Mouse (Mus musculus) retina, embryonic 14.5 days (tissue): ENCODE data around the gene Dnaic1.

Source experiments
- DNase-seq: peaks from one replicate; pipeline ENCODE4 v3.0.0-alpha.2; 2015; ENCODE audit warnings: low spot score

Gene Dnaic1

GRCm38 (mm10) chr4:41571490-41571889, 1.9 kb downstream of the Dnaic1 start:
- no peak for DNase-seq

DNA sequence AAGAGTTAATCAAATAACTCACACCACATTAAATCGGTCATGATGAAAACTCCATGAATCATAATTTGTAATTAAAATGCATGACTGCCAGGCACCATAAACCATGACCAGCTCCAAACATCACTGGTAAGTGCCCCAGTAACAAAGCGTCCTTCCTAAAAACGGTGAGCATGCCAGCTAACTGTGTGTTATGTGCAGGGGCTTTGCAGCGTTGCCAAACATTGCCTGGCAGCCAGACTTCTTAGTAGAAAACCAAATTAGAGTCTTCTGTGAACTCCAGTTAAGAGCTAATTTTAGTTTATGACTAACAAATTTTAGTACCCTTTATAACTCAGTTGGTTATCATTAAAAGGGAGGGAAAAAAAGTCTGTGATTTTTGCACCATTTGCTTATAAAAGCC, 3.9 kb downstream of the Dnaic1 start:
- DNase-seq: no peak

GRCm38 (mm10) chr4:41575914-41576313, 6.3 kb downstream of the Dnaic1 start:
- no peak for DNase-seq

DNA sequence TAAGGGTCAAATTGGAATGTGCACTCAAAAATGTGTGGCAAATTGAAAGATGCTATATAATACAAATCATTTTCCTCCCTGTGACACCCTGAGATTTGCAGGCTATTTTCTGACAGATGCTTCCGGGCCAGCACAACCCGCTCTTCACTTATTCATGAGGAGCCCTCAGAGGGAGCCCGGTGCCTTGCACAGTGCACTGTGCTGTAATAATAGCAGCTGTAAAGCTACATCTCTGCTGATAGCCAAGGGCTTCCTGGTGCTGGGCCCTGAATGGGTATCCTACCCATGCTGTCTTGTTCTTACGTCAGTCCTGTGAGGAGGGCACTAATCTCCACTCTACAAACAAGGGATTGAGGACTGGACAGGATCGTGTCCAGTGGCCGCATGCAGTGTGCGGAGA, 13.8 kb downstream of the Dnaic1 start:
- DNase-seq: no peak

- no peak for DNase-seq
Measured at GRCm38 (mm10) chr4:41602818-41603217, 33.2 kb downstream of the Dnaic1 start.

GRCm38 (mm10) chr4:41604476-41605396, 35.2 kb downstream of the Dnaic1 start:
- DNase-seq: peak; percentile 64

GRCm38 (mm10) chr4:41606784-41607183, 37.2 kb downstream of the Dnaic1 start:
- peak; percentile 81 for DNase-seq

GRCm38 (mm10) chr4:41609681-41610593, 40.4 kb downstream of the Dnaic1 start:
- no peak for DNase-seq

- no peak for DNase-seq
Measured at GRCm38 (mm10) chr4:41610594-41610980, 41.0 kb downstream of the Dnaic1 start.

- no peak for DNase-seq
Measured at GRCm38 (mm10) chr4:41612166-41612565, 42.6 kb downstream of the Dnaic1 start.

- DNase-seq: peak; percentile 92
Measured at GRCm38 (mm10) chr4:41614156-41614555, 44.6 kb downstream of the Dnaic1 start.

GRCm38 (mm10) chr4:41615661-41616599, 46.4 kb downstream of the Dnaic1 start:
- no peak for DNase-seq

- DNase-seq: peak; percentile 55
Measured at GRCm38 (mm10) chr4:41618916-41619746, 49.6 kb downstream of the Dnaic1 start.

DNA sequence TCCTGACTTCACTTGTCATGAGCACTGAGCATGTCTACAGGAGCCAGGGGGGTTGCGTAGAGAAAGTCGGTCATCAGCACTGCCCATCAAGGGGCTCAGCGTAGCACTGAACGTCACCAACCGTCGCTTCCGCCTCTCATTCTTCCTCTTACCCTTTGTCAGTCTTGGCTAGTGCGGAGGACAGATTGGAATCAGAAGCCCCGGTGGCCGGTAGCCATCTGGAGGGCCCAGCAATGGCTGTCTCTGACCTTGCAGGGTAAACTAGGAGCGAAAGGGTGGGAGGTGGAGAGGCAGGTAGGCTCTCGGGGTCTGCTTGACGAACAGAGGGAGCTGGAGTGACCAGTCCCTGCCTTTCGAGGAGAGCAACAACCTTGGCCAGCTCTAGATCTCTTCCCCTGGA, 52.5 kb downstream of the Dnaic1 start:
- no peak for DNase-seq

GRCm38 (mm10) chr4:41628202-41628927, 58.8 kb downstream of the Dnaic1 start:
- DNase-seq: peak; percentile 77

GRCm38 (mm10) chr4:41630196-41630595, 60.6 kb downstream of the Dnaic1 start:
- DNase-seq: no peak

DNA sequence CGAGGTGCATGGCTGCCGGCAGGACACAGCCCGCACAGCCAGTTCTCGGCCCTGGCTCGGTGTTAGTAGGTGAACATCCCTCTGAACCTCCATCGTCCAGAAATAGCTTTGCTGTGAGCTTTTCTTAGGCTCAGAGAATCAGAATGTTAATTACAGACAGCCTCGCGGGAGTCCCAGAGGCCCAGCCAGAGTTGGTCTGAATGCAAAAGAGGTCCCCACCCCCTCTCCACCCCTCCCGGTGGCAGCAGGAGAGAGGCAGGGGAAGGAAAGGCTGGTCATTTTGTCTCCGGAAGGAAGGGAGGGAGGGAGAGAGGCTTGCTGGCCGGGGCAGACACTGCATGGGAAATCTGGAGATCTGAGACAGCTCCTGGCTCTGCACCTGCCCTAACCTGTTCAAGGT, 61.8 kb downstream of the Dnaic1 start:
- no peak for DNase-seq

DNA sequence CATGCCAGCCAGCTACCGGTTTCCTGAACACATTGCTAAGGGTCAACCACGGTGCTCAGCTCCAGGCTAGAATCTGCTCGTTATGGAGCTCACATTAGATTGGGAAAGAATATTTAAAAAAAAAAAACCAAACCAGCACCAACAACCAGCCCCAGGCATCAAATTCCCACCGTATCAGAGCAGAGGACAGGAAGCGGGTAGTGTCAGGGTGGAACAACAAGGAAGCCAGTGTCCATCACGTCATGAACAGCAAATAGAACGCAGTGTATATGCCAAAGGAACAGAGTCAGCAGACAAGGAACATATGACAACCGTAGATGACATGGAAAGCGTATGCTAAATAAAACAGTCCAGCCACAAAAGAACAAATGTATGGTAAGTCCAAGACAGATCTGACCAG, 63.4 kb downstream of the Dnaic1 start:
- DNase-seq: no peak

DNA sequence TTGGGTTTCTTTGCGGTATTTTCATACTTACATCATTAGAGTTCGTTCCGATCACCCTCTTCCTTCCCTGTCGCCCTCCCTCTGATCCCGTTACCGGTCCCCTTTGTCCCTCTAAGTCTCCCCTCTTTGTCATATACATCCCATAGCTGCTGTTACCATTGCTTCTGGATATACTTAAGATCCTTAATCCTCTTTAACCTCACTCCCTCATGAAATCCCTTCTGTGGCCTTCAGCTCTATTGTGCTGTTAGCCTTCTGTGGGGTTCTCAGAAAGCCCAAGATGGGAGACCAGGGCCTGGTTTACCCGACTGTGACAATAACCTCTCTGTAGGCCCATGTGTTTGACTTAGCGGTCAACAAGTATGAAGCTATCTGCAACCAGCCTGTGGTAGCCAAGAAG, 65.1 kb downstream of the Dnaic1 start:
- no peak for DNase-seq

DNA sequence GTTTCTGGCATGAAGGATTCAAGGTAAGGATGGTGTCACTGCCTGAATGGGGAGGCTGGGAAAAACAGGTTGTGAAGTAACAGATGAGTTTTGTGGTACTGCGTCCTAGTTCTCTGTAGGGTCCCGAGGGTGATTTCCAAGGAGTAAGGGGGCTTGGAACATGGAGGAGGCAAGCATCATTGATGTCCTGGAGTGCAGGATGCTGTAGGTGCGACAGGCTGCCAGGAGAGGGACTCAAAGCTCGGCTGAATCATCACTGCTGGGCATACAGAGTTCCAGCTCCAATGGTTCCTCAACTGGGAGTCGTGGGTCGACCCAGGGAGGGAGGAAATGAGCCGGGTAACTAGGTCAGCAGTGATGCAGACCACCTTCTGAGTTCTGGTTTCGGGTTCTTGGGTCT, 65.6 kb downstream of the Dnaic1 start:
- no peak for DNase-seq
